Mouse (Mus musculus): ENCODE results near the gene 1700016H13Rik. TPM values are rescaled to one million over a fixed set of nuclear protein-coding genes. Genes with fewer than 3 reads are reported as not detected.

The 1700016H13Rik gene
- polyA plus RNA-seq, 1 experiment from 2014 or later: 0.39 TPM

- WGBS: 51% methylated on average over 3 of the region's 3 CpGs
- no peak overlapping the region for H3K9ac ChIP-seq (ENCODE audit: low read length)
- no peaks in the 10 kb centered on the region for H3K9me3 ChIP-seq (ENCODE audit: control insufficient read depth, low read length)
- ATAC-seq (replicated peaks; ENCODE audit: low FRiP score) (no peak), DNase-seq (ENCODE audit: low spot score) (no peak)
- H3K4me1 ChIP-seq (replicated peaks; ENCODE audit: control insufficient read depth, insufficient read depth, low read length): no peaks in the 10 kb centered on the region
- H3K27me3 ChIP-seq (ENCODE audit: control insufficient read depth, insufficient read depth, low read length): no peaks in the 10 kb centered on the region; the same call in 1 of the 2 replicates
- no peaks in the 10 kb centered on the region for H3K36me3 ChIP-seq (ENCODE audit: control insufficient read depth, insufficient read depth, low read length)
- H3K27ac ChIP-seq (ENCODE audit: low read depth, low read length): no peak overlapping the region
- no peak overlapping the region for H3K4me3 ChIP-seq (ENCODE audit: low read depth, low read length)
- no peak overlapping the region for H3K4me2 ChIP-seq (ENCODE audit: low read depth, low read length, severe bottlenecking)
Measured at GRCm38 (mm10) chr5:103659571-103659970, 3.8 kb upstream of the 1700016H13Rik start.

- DNase-seq (ENCODE audit: low spot score): no peak
- ATAC-seq (replicated peaks; ENCODE audit: low FRiP score): no peak
- Histone ChIP-seq H3K9me3 (ENCODE audit: control insufficient read depth, low read length) (no peaks in the 10 kb centered on the region), H3K4me3 (ENCODE audit: low read depth, low read length) (no peak overlapping the region), H3K4me1 (replicated peaks; ENCODE audit: control insufficient read depth, insufficient read depth, low read length) (no peaks in the 10 kb centered on the region), H3K27ac (ENCODE audit: low read depth, low read length) (no peak overlapping the region), H3K9ac (ENCODE audit: low read length) (no peak overlapping the region), H3K36me3 (ENCODE audit: control insufficient read depth, insufficient read depth, low read length) (no peaks in the 10 kb centered on the region), H3K4me2 (ENCODE audit: low read depth, low read length, severe bottlenecking) (no peak overlapping the region), H3K27me3 (ENCODE audit: control insufficient read depth, insufficient read depth, low read length) (no peaks in the 10 kb centered on the region; the same call in 1 of the 2 replicates)
- WGBS: 70% methylated on average over 5 of the region's 5 CpGs
Measured at GRCm38 (mm10) chr5:103658921-103659320, 3.1 kb upstream of the 1700016H13Rik start.

GRCm38 (mm10) chr5:103654780-103655179 is 1.0 kb downstream of the 1700016H13Rik start:
- no peak for ATAC-seq (replicated peaks; ENCODE audit: low FRiP score)
- peak overlapping the region; percentile 96 for H3K4me2 ChIP-seq (ENCODE audit: low read depth, low read length, severe bottlenecking)
- no peaks in the 10 kb centered on the region for H3K4me1 ChIP-seq (replicated peaks; ENCODE audit: control insufficient read depth, insufficient read depth, low read length)
- H3K9me3 ChIP-seq (ENCODE audit: control insufficient read depth, low read length): no peaks in the 10 kb centered on the region
- H3K36me3 ChIP-seq (ENCODE audit: control insufficient read depth, insufficient read depth, low read length): no peaks in the 10 kb centered on the region
- 78% methylated on average over 4 of the region's 4 CpGs for WGBS
- H3K27ac ChIP-seq (ENCODE audit: low read depth, low read length): no peak overlapping the region
- H3K9ac ChIP-seq (ENCODE audit: low read length): no peak overlapping the region
- peak overlapping the region; percentile 56; the same call in 1 of the 2 replicates for H3K4me3 ChIP-seq (ENCODE audit: low read depth, low read length)
- no peak for DNase-seq (ENCODE audit: low spot score)
- H3K27me3 ChIP-seq (ENCODE audit: control insufficient read depth, insufficient read depth, low read length): no peaks in the 10 kb centered on the region; the same call in 1 of the 2 replicates

GRCm38 (mm10) chr5:103654225-103654624 is 1.6 kb downstream of the 1700016H13Rik start:
- Histone ChIP-seq H3K27me3 (ENCODE audit: control insufficient read depth, insufficient read depth, low read length) (no peaks in the 10 kb centered on the region; the same call in 1 of the 2 replicates), H3K27ac (ENCODE audit: low read depth, low read length) (no peak overlapping the region), H3K4me3 (ENCODE audit: low read depth, low read length) (no peak overlapping the region), H3K4me2 (ENCODE audit: low read depth, low read length, severe bottlenecking) (no peak overlapping the region), H3K36me3 (ENCODE audit: control insufficient read depth, insufficient read depth, low read length) (no peaks in the 10 kb centered on the region), H3K9ac (ENCODE audit: low read length) (no peak overlapping the region), H3K4me1 (replicated peaks; ENCODE audit: control insufficient read depth, insufficient read depth, low read length) (no peaks in the 10 kb centered on the region), H3K9me3 (ENCODE audit: control insufficient read depth, low read length) (no peaks in the 10 kb centered on the region)
- 27% methylated on average over 6 of the region's 6 CpGs for WGBS
- DNase-seq (ENCODE audit: low spot score) (peak; percentile 77), ATAC-seq (replicated peaks; ENCODE audit: low FRiP score) (no peak)

GRCm38 (mm10) chr5:103647320-103647719 is 8.5 kb downstream of the 1700016H13Rik start:
- Histone ChIP-seq H3K27ac (ENCODE audit: low read depth, low read length) (no peak overlapping the region), H3K9me3 (ENCODE audit: control insufficient read depth, low read length) (no peaks in the 10 kb centered on the region), H3K4me2 (ENCODE audit: low read depth, low read length, severe bottlenecking) (no peak overlapping the region), H3K4me3 (ENCODE audit: low read depth, low read length) (no peak overlapping the region), H3K36me3 (ENCODE audit: control insufficient read depth, insufficient read depth, low read length) (no peaks in the 10 kb centered on the region), H3K9ac (ENCODE audit: low read length) (no peak overlapping the region), H3K27me3 (ENCODE audit: control insufficient read depth, insufficient read depth, low read length) (no peaks in the 10 kb centered on the region), H3K4me1 (replicated peaks; ENCODE audit: control insufficient read depth, insufficient read depth, low read length) (no peaks in the 10 kb centered on the region)
- DNase-seq (ENCODE audit: low spot score): no peak
- 92% methylated on average over 3 of the region's 3 CpGs for WGBS
- no peak for ATAC-seq (replicated peaks; ENCODE audit: low FRiP score)

GRCm38 (mm10) chr5:103644167-103644566 is 11.6 kb downstream of the 1700016H13Rik start:
- Histone ChIP-seq H3K36me3 (ENCODE audit: control insufficient read depth, insufficient read depth, low read length) (no peaks in the 10 kb centered on the region), H3K27ac (ENCODE audit: low read depth, low read length) (no peak overlapping the region), H3K4me3 (ENCODE audit: low read depth, low read length) (no peak overlapping the region), H3K9ac (ENCODE audit: low read length) (no peak overlapping the region), H3K4me1 (replicated peaks; ENCODE audit: control insufficient read depth, insufficient read depth, low read length) (no peaks in the 10 kb centered on the region), H3K4me2 (ENCODE audit: low read depth, low read length, severe bottlenecking) (no peak overlapping the region), H3K27me3 (ENCODE audit: control insufficient read depth, insufficient read depth, low read length) (no peaks in the 10 kb centered on the region), H3K9me3 (ENCODE audit: control insufficient read depth, low read length) (no peaks in the 10 kb centered on the region)
- no peak for ATAC-seq (replicated peaks; ENCODE audit: low FRiP score)
- DNase-seq (ENCODE audit: low spot score): no peak
- WGBS: 97% methylated on average over 1 of the region's 1 CpGs

GRCm38 (mm10) chr5:103637162-103637561 is 18.6 kb downstream of the 1700016H13Rik start:
- no peak for DNase-seq (ENCODE audit: low spot score)
- H3K4me2 ChIP-seq (ENCODE audit: low read depth, low read length, severe bottlenecking): no peak overlapping the region
- H3K9me3 ChIP-seq (ENCODE audit: control insufficient read depth, low read length): no peaks in the 10 kb centered on the region
- H3K4me3 ChIP-seq (ENCODE audit: low read depth, low read length): no peak overlapping the region
- H3K4me1 ChIP-seq (replicated peaks; ENCODE audit: control insufficient read depth, insufficient read depth, low read length): no peaks in the 10 kb centered on the region
- no peaks in the 10 kb centered on the region for H3K27me3 ChIP-seq (ENCODE audit: control insufficient read depth, insufficient read depth, low read length)
- no peaks in the 10 kb centered on the region for H3K36me3 ChIP-seq (ENCODE audit: control insufficient read depth, insufficient read depth, low read length)
- WGBS: 87% methylated on average over 2 of the region's 2 CpGs
- no peak overlapping the region for H3K9ac ChIP-seq (ENCODE audit: low read length)
- no peak for ATAC-seq (replicated peaks; ENCODE audit: low FRiP score)
- H3K27ac ChIP-seq (ENCODE audit: low read depth, low read length): no peak overlapping the region

- H3K4me2 ChIP-seq (ENCODE audit: low read depth, low read length, severe bottlenecking): no peak overlapping the region
- WGBS: 83% methylated on average over 9 of the region's 9 CpGs
- H3K9ac ChIP-seq (ENCODE audit: low read length): no peak overlapping the region
- ATAC-seq (replicated peaks; ENCODE audit: low FRiP score) (no peak), DNase-seq (ENCODE audit: low spot score) (no peak)
- H3K27me3 ChIP-seq (ENCODE audit: control insufficient read depth, insufficient read depth, low read length): no peaks in the 10 kb centered on the region
- no peak overlapping the region for H3K4me3 ChIP-seq (ENCODE audit: low read depth, low read length)
- no peak overlapping the region for H3K27ac ChIP-seq (ENCODE audit: low read depth, low read length)
- no peaks in the 10 kb centered on the region for H3K36me3 ChIP-seq (ENCODE audit: control insufficient read depth, insufficient read depth, low read length)
- no peaks in the 10 kb centered on the region for H3K9me3 ChIP-seq (ENCODE audit: control insufficient read depth, low read length)
- no peaks in the 10 kb centered on the region for H3K4me1 ChIP-seq (replicated peaks; ENCODE audit: control insufficient read depth, insufficient read depth, low read length)
Measured at GRCm38 (mm10) chr5:103629854-103630580, 25.8 kb downstream of the 1700016H13Rik start.

All from forebrain, embryonic 11.5 days (tissue).